Mouse (Mus musculus): ENCODE measurements around the gene Rcn1.

Rcn1 gene

DNA sequence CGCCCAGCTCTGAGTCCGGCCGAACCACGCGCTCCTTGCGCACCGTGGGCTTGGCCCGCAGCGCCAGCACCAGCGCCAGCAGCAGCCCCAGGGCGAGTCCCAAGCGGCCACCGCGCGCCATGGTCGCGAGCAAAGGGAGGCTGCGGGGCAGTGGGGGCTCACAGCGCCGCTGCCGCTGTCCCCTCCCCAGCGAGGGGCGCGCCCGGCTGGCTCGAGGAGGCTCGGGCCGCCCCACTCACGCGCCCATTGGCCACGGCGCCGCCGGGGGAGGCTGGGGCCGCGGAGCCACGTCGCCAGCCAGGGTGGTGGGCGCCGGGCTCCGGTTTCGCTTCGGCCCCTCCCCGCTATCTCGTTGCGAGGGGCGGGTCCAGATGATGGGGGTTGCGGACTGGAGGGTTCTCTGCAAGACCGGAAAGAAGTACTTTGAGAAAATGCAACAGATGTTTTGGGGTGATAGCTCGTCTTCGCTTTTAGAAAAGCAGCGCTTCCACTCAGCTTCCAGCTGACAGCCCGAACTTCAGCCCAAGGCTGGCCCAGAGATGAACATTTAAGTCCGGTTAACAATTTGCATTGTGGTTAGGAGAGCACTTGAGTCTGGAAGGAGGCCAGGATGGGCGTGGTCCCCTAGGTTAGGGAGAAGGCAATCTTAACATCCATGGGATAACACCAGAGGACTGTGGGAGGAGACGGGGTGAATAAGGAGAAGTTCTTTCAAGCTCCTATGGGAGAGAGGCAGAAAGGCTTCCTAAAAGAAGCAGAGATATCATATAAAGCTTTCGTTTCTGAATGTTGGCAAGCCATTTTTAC is at the start of gene Rcn1:
Gene Rcn1 (minus strand): TSS at position 235 of the 807 bp plus-strand sequence.
- peak; percentile 92 to 94 for DNase-seq

DNA sequence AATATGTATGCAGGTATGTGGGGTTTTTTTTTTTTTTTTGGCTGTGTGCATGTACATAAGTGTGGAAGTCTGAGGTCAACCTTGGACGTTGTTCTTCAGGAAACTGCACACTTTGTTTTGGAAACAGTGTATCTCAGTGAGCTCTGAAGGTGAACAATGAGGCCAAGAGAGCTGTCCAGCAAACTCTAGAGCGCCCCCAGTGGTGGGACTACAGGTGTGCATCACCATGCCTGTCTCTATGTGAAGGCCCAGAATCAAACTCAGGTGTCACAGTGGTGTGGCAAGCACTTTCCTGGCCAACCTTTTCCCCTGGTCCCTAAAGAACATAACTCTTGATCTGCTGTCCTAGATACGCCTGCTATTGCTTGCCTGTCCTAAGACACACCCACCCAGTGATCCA is 45.0 kb upstream of the Rcn1 start:
- DNase-seq: peak; percentile 53 to 57

GRCm38 (mm10) chr2:105439022-105439421 is 39.9 kb upstream of the Rcn1 start:
- no peak for DNase-seq

DNA sequence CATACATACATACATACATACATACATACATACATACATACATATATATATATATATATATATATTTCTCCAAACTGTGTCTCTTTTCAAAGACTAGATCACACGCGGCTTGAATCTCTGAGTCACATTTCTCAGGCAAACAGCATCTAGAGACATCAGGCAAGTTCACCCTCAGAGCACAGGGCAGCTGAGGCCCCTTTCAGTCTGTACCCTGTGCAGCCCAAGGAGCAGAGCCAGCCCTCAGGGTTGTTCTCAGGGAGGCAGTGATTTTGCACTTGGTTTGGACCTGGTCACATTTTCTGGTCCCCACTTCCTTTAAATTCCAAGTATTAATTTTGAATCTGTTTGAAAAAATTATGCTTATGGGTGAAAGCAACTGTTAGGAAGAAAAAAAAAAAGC is 39.4 kb upstream of the Rcn1 start:
- DNase-seq: no peak

- no peak for DNase-seq
Measured at GRCm38 (mm10) chr2:105432927-105433326, 33.8 kb upstream of the Rcn1 start.

DNA sequence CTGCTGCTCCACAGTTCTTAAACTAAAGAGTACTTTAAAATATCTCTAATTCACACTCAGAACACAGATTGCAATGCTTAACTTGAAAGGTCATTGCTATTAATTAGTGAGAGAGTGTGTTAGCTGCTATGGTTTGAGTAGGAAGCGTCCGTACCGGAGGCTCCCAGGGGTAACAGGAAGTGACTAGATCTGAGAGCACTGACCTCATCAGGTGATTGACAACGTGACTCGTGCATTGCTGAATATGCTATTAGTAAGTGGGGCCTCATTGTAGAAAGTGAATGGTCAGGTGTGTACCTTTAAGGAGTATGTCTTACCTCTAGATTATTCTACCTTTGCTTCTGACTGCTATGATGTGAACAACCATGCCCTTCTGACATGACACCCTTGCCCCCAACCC is 31.3 kb upstream of the Rcn1 start:
- no peak for DNase-seq

DNA sequence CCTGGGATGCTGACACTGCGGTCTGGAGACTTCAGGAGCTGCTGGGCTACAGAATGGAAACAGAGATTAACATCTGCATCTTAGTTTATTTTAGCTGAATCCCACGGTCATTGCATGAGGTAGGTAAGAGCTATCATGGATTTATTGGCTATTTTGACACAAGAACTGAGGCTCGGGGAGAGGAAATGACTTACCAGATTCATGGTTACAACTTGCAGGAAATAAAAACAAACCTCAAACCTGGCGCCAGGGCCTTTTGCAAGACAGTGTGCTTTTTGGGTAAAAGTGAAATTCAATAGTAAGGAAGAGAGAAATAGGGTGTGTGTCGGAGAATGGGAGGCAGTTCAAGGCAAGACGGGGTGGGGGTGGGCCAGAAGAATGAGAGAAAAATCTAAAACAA is 30.8 kb upstream of the Rcn1 start:
- no peak for DNase-seq

- no peak for DNase-seq
Measured at GRCm38 (mm10) chr2:105428467-105428866, 29.3 kb upstream of the Rcn1 start.

GRCm38 (mm10) chr2:105428029-105428428 is 28.9 kb upstream of the Rcn1 start:
- peak; percentile 78 to 83 for DNase-seq

GRCm38 (mm10) chr2:105427447-105427846 is 28.3 kb upstream of the Rcn1 start:
- DNase-seq: no peak

- peak in 1 of 2 experiments; percentile 26 for DNase-seq
Measured at GRCm38 (mm10) chr2:105418629-105419227, 19.6 kb upstream of the Rcn1 start.

- no peak for DNase-seq
Measured at GRCm38 (mm10) chr2:105417663-105418062, 18.5 kb upstream of the Rcn1 start.

GRCm38 (mm10) chr2:105416660-105417348 is 17.7 kb upstream of the Rcn1 start:
- DNase-seq: no peak

- no peak for DNase-seq
Measured at GRCm38 (mm10) chr2:105416046-105416659, 17.0 kb upstream of the Rcn1 start.

- no peak for DNase-seq
Measured at GRCm38 (mm10) chr2:105414309-105414708, 15.2 kb upstream of the Rcn1 start.

DNA sequence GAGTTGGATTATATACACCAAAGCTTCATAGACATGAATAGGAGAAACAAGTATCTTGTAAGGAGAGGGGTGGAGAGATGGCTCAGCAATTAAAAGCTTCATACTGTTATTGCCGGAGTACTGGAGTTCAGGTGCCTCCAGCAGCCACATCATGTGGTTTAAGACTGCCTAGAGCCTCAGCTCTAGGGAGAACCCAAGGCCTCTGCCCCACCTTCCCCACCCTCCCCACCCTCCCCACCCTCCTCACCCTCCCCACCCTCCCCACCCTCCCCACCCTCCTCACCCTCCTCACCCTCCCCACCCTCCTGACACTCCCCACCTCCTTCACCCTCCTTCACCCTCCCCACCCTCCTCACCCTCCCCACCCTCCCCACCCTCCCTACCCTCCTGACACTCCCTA is 10.1 kb upstream of the Rcn1 start:
- no peak for DNase-seq

GRCm38 (mm10) chr2:105408511-105408910 is 9.4 kb upstream of the Rcn1 start:
- DNase-seq: no peak

- DNase-seq: no peak
Measured at GRCm38 (mm10) chr2:105402180-105402579, 3.1 kb upstream of the Rcn1 start.

GRCm38 (mm10) chr2:105400558-105400957 is 1.4 kb upstream of the Rcn1 start:
- DNase-seq: no peak

- peak in 1 of 2 experiments; percentile 66 for DNase-seq
Measured at GRCm38 (mm10) chr2:105398636-105399084, 459 bp downstream of the Rcn1 start.

- DNase-seq: no peak
Measured at GRCm38 (mm10) chr2:105397446-105398211, 1.5 kb downstream of the Rcn1 start.

GRCm38 (mm10) chr2:105396066-105396465 is 3.1 kb downstream of the Rcn1 start:
- no peak for DNase-seq
